23 mouse cellular contexts compared by ENCODE assay signal in the genomic region with DNA sequence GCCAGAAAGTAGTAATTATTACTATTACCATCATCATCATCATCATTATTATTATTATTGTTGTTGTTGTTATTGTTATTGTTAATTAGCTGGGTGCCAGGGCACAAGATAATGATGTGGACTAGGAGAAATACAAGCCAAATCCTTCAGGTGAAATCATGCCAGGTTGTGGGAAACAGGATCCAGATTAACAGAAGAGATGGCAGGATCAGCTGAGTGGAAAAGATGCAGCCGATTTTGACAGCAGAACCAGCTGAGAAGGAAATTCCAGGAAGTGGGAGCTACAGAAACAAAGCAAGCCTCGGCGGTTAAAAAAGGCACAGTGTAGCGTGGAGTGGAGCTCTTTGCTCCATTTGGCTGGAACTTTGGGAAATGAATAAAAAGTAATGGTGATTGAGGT.
DNase-seq lines count a peak whose midpoint lies in the region; ATAC-seq and TF ChIP-seq lines count a peak whose summit lies in the region.
"Had no signal": no experiment of that assay in that cellular context is flagged by ENCODE, and none has a peak within 500 bp of the region (broad histone marks: within the 10 kb centered on the region; RNA-seq: fewer than 3 reads in every experiment).

No protein-coding gene starts in this region.

- 36% methylated on average over 4 of the region's 4 CpGs for WGBS in cerebellum, adult 2 months
- 31% methylated on average over 4 of the region's 4 CpGs for WGBS in forebrain, embryonic 15.5 days
- 42% methylated on average over 4 of the region's 4 CpGs for WGBS in forebrain, embryonic 12.5 days
- WGBS in kidney, postnatal 0 days: 33% methylated on average over 4 of the region's 4 CpGs
- WGBS in kidney, embryonic 15.5 days: 40% methylated on average over 4 of the region's 4 CpGs

- no peak overlapping the region for H3K9ac ChIP-seq in forebrain, embryonic 15.5 days (replicated peaks)
- no peak overlapping the region for H3K9ac ChIP-seq in forebrain, embryonic 12.5 days
- no peak overlapping the region for H3K9ac ChIP-seq in kidney, postnatal 0 days (ENCODE audit: low read depth, low read length)
- no peak overlapping the region for H3K9ac ChIP-seq in kidney, embryonic 15.5 days
- H3K9ac ChIP-seq: embryonic facial prominence, embryonic 13.5 days; hindbrain, embryonic 12.5 days; hindbrain, embryonic 15.5 days had no signal

- peaks cover 31% of the 10 kb centered on the region for H3K4me1 ChIP-seq in cerebellum, adult 2 months (ENCODE audit: control insufficient read depth, insufficient read depth, low read length)
- H3K4me1 ChIP-seq in forebrain, embryonic 15.5 days: peaks cover 29% of the 10 kb centered on the region
- H3K4me1 ChIP-seq in forebrain, embryonic 12.5 days: peaks cover 3% of the 10 kb centered on the region; the same call in 1 of the 2 replicates
- H3K4me1 ChIP-seq in kidney, postnatal 0 days (replicated peaks; ENCODE audit: insufficient read depth, low read length): no peaks in the 10 kb centered on the region
- peaks cover 15% of the 10 kb centered on the region; the same call in 1 of the 2 replicates for H3K4me1 ChIP-seq in kidney, embryonic 15.5 days
- H3K4me1 ChIP-seq: embryonic facial prominence, embryonic 10.5 days; embryonic facial prominence, embryonic 13.5 days; hindbrain, embryonic 12.5 days had no signal

- no peak overlapping the region for H3K4me3 ChIP-seq in cerebellum, adult 2 months (replicated peaks; ENCODE audit: insufficient read depth, low read depth, low read length)
- H3K4me3 ChIP-seq in forebrain, embryonic 15.5 days: no peak overlapping the region
- no peak overlapping the region for H3K4me3 ChIP-seq in forebrain, embryonic 12.5 days (replicated peaks)
- H3K4me3 ChIP-seq in kidney, postnatal 0 days (replicated peaks; ENCODE audit: low read depth, low read length): no peak overlapping the region
- no peak overlapping the region for H3K4me3 ChIP-seq in kidney, embryonic 15.5 days (replicated peaks)
- H3K4me3 ChIP-seq: embryonic facial prominence, embryonic 10.5 days; embryonic facial prominence, embryonic 13.5 days; erythroblast, embryonic 14.5 days; gastrocnemius, adult 2 months; hindbrain, embryonic 12.5 days; hindbrain, embryonic 15.5 days had no signal

- no peak for TF ChIP-seq POLR2A in cerebellum, adult 2 months (IDR thresholded peaks at IDR 0.05; ENCODE audit: borderline replicate concordance, insufficient read depth, low read length)

- peak; percentile 52 to 61 for DNase-seq in cerebellum, postnatal 10 days
- DNase-seq in cerebellum, adult 2 months: no peak
- DNase-seq in kidney, postnatal 0 days (ENCODE audit: low spot score): peak; percentile 25
- DNase-seq in Muller cell, postnatal 12 days (ENCODE audit: inconsistent ontology term): peak; percentile 36
- DNase-seq: adrenal gland, postnatal 10 days; adrenal gland, postnatal 36 days; cerebellum, adult 18-20 months; cerebellum, adult 9-11 months; cerebellum, postnatal 36 days; embryo, embryonic 11 days; gastrocnemius, adult 2 months; gastrocnemius, postnatal 14 days; heart, adult 11 months had no signal

- H3K9me3 ChIP-seq in forebrain, embryonic 15.5 days: no peaks in the 10 kb centered on the region
- no peaks in the 10 kb centered on the region for H3K9me3 ChIP-seq in forebrain, embryonic 12.5 days
- H3K9me3 ChIP-seq in kidney, postnatal 0 days (replicated peaks; ENCODE audit: low read length): no peaks in the 10 kb centered on the region
- no peaks in the 10 kb centered on the region for H3K9me3 ChIP-seq in kidney, embryonic 15.5 days (replicated peaks)
- H3K9me3 ChIP-seq: embryonic facial prominence, embryonic 10.5 days; embryonic facial prominence, embryonic 13.5 days; hindbrain, embryonic 12.5 days; hindbrain, embryonic 15.5 days had no signal

- H3K4me2 ChIP-seq in forebrain, embryonic 15.5 days (replicated peaks): no peak overlapping the region
- no peak overlapping the region for H3K4me2 ChIP-seq in forebrain, embryonic 12.5 days
- no peak overlapping the region for H3K4me2 ChIP-seq in kidney, postnatal 0 days (ENCODE audit: low read length)
- no peak overlapping the region for H3K4me2 ChIP-seq in kidney, embryonic 15.5 days
- H3K4me2 ChIP-seq: embryonic facial prominence, embryonic 13.5 days; heart, embryonic 11.5 days; hindbrain, embryonic 12.5 days; hindbrain, embryonic 15.5 days had no signal

- no peak overlapping the region for H3K27ac ChIP-seq in cerebellum, adult 2 months (ENCODE audit: insufficient read depth, low read length)
- no peak overlapping the region for H3K27ac ChIP-seq in forebrain, embryonic 15.5 days (replicated peaks)
- no peak overlapping the region for H3K27ac ChIP-seq in forebrain, embryonic 12.5 days
- no peak overlapping the region for H3K27ac ChIP-seq in kidney, postnatal 0 days
- H3K27ac ChIP-seq in kidney, embryonic 15.5 days: no peak overlapping the region
- H3K27ac ChIP-seq: embryonic facial prominence, embryonic 10.5 days; embryonic facial prominence, embryonic 13.5 days; gastrocnemius, adult 2 months; hindbrain, embryonic 12.5 days; hindbrain, embryonic 15.5 days had no signal

- H3K36me3 ChIP-seq in forebrain, embryonic 15.5 days: no peaks in the 10 kb centered on the region
- no peaks in the 10 kb centered on the region for H3K36me3 ChIP-seq in forebrain, embryonic 12.5 days (replicated peaks)
- no peaks in the 10 kb centered on the region for H3K36me3 ChIP-seq in kidney, postnatal 0 days (ENCODE audit: insufficient read depth, low read length)
- H3K36me3 ChIP-seq in kidney, embryonic 15.5 days: no peaks in the 10 kb centered on the region
- H3K36me3 ChIP-seq: embryonic facial prominence, embryonic 10.5 days; embryonic facial prominence, embryonic 13.5 days; hindbrain, embryonic 12.5 days; hindbrain, embryonic 15.5 days had no signal

- no peaks in the 10 kb centered on the region for H3K27me3 ChIP-seq in cerebellum, adult 2 months (ENCODE audit: control insufficient read depth, insufficient read depth, low read length)
- no peaks in the 10 kb centered on the region for H3K27me3 ChIP-seq in forebrain, embryonic 15.5 days
- no peaks in the 10 kb centered on the region for H3K27me3 ChIP-seq in forebrain, embryonic 12.5 days
- H3K27me3 ChIP-seq in kidney, postnatal 0 days (ENCODE audit: insufficient read depth, low read length): no peaks in the 10 kb centered on the region
- no peaks in the 10 kb centered on the region for H3K27me3 ChIP-seq in kidney, embryonic 15.5 days
- H3K27me3 ChIP-seq: embryonic facial prominence, embryonic 13.5 days; hindbrain, embryonic 12.5 days; hindbrain, embryonic 15.5 days; Patski had no signal

- ATAC-seq in forebrain, embryonic 15.5 days (replicated peaks): 0 out of 2 replicates have a peak, but pooled peaks have one; percentile 1
- ATAC-seq in forebrain, embryonic 12.5 days (ENCODE audit: low FRiP score): no peak
- no peak for ATAC-seq in kidney, postnatal 0 days (replicated peaks; ENCODE audit: low FRiP score, low read depth)
- no peak for ATAC-seq in kidney, embryonic 15.5 days (replicated peaks; ENCODE audit: low FRiP score)

- TF ChIP-seq CTCF in cerebellum, adult 2 months (IDR thresholded peaks at IDR 0.05; ENCODE audit: borderline replicate concordance, insufficient read depth, low read depth, low read length): no peak
- no peak for TF ChIP-seq CTCF in kidney, postnatal 0 days (IDR thresholded peaks at IDR 0.05; ENCODE audit: low read depth)

Comparison
In these comparisons a context has a peak if more than half of its experiments do, and no peak if none do; other contexts are left out.
1. DNase-seq: peak in cerebellum, postnatal 10 days (2 of 2), kidney, postnatal 0 days (single experiment) and Muller cell, postnatal 12 days (single experiment); none in cerebellum, adult 2 months (0 of 2).